Mouse (Mus musculus): ENCODE data around the gene Rps11. TPM values are rescaled to one million over a fixed set of nuclear protein-coding genes. Genes with fewer than 3 reads are reported as not detected.
A peak's percentile ranks its signal among the peaks of the same experiment; 100 is the strongest.

Rps11 gene
- polyA plus RNA-seq, 1 experiment from 2014 or later = 1,759 TPM

- H3K4me1 ChIP-seq (ENCODE audit: control insufficient read depth, insufficient read depth, low read length) = peaks cover 20% of the 10 kb centered on the region
- no peaks in the 10 kb centered on the region for H3K9me3 ChIP-seq (ENCODE audit: control insufficient read depth, low read length)
- no peak overlapping the region for H3K9ac ChIP-seq (ENCODE audit: low read length)
- peak overlapping the region; percentile 72 for H3K4me2 ChIP-seq (ENCODE audit: low read depth, severe bottlenecking)
- peaks cover 19% of the 10 kb centered on the region for H3K36me3 ChIP-seq (ENCODE audit: control insufficient read depth, insufficient read depth, low read length)
- peak overlapping the region; percentile 65 for H3K4me3 ChIP-seq (ENCODE audit: low read depth, low read length)
- no peak overlapping the region for H3K27ac ChIP-seq (replicated peaks; ENCODE audit: low read depth, low read length)
- DNase-seq (ENCODE audit: low spot score) (no peak), ATAC-seq (ENCODE audit: insufficient number of reproducible peaks, low FRiP score, low TSS enrichment, low read depth) (no peak)
- 82% methylated on average over 13 of the region's 13 CpGs for WGBS
- H3K27me3 ChIP-seq (ENCODE audit: control insufficient read depth, insufficient read depth, low read length) = no peaks in the 10 kb centered on the region
Observed at GRCm38 (mm10) chr7:45090251-45090977, 33.8 kb downstream of the Rps11 start.

- Histone ChIP-seq H3K4me2 (ENCODE audit: low read depth, severe bottlenecking) (no peak overlapping the region), H3K4me1 (ENCODE audit: control insufficient read depth, insufficient read depth, low read length) (peaks cover 13% of the 10 kb centered on the region), H3K9ac (ENCODE audit: low read length) (no peak overlapping the region), H3K4me3 (ENCODE audit: low read depth, low read length) (no peak overlapping the region), H3K9me3 (ENCODE audit: control insufficient read depth, low read length) (no peaks in the 10 kb centered on the region), H3K27ac (replicated peaks; ENCODE audit: low read depth, low read length) (no peak overlapping the region), H3K27me3 (ENCODE audit: control insufficient read depth, insufficient read depth, low read length) (no peaks in the 10 kb centered on the region), H3K36me3 (ENCODE audit: control insufficient read depth, insufficient read depth, low read length) (peaks cover 23% of the 10 kb centered on the region)
- DNase-seq (ENCODE audit: low spot score) = no peak
- 95% methylated on average over 17 of the region's 17 CpGs for WGBS
- ATAC-seq (ENCODE audit: insufficient number of reproducible peaks, low FRiP score, low TSS enrichment, low read depth) = no peak
Observed at GRCm38 (mm10) chr7:45088597-45088996, 35.6 kb downstream of the Rps11 start.

- no peak for ATAC-seq (ENCODE audit: insufficient number of reproducible peaks, low FRiP score, low TSS enrichment, low read depth)
- 81% methylated on average over 4 of the region's 4 CpGs for WGBS
- no peak for DNase-seq (ENCODE audit: low spot score)
- peaks cover 23% of the 10 kb centered on the region for H3K36me3 ChIP-seq (ENCODE audit: control insufficient read depth, insufficient read depth, low read length)
- no peak overlapping the region for H3K4me3 ChIP-seq (ENCODE audit: low read depth, low read length)
- no peaks in the 10 kb centered on the region for H3K27me3 ChIP-seq (ENCODE audit: control insufficient read depth, insufficient read depth, low read length)
- no peak overlapping the region for H3K9ac ChIP-seq (ENCODE audit: low read length)
- peaks cover 10% of the 10 kb centered on the region; the same call in 1 of the 2 replicates for H3K4me1 ChIP-seq (ENCODE audit: control insufficient read depth, insufficient read depth, low read length)
- H3K4me2 ChIP-seq (ENCODE audit: low read depth, severe bottlenecking) = no peak overlapping the region
- no peaks in the 10 kb centered on the region for H3K9me3 ChIP-seq (ENCODE audit: control insufficient read depth, low read length)
- no peak overlapping the region for H3K27ac ChIP-seq (replicated peaks; ENCODE audit: low read depth, low read length)
Observed at GRCm38 (mm10) chr7:45086084-45086483, 38.2 kb downstream of the Rps11 start.

GRCm38 (mm10) chr7:45083300-45083890 lies 40.8 kb downstream of the Rps11 start:
- H3K4me3 ChIP-seq (ENCODE audit: low read depth, low read length) = no peak overlapping the region

GRCm38 (mm10) chr7:45082401-45083299 lies 41.6 kb downstream of the Rps11 start:
- DNase-seq (ENCODE audit: low spot score) = no peak
- 0 out of 2 replicates have a peak, but pooled peaks cover 6% of the 10 kb centered on the region for H3K4me1 ChIP-seq (ENCODE audit: control insufficient read depth, insufficient read depth, low read length)
- peak overlapping the region; percentile 42; the same call in 1 of the 2 replicates for H3K27ac ChIP-seq (replicated peaks; ENCODE audit: low read depth, low read length)
- H3K9ac ChIP-seq (ENCODE audit: low read length) = peak overlapping the region; percentile 22
- no peak overlapping the region for H3K4me3 ChIP-seq (ENCODE audit: low read depth, low read length)
- H3K9me3 ChIP-seq (ENCODE audit: control insufficient read depth, low read length) = no peaks in the 10 kb centered on the region
- no peaks in the 10 kb centered on the region for H3K27me3 ChIP-seq (ENCODE audit: control insufficient read depth, insufficient read depth, low read length)
- WGBS = 74% methylated on average over 25 of the region's 25 CpGs
- no peak overlapping the region for H3K4me2 ChIP-seq (ENCODE audit: low read depth, severe bottlenecking)
- no peak for ATAC-seq (ENCODE audit: insufficient number of reproducible peaks, low FRiP score, low TSS enrichment, low read depth)
- H3K36me3 ChIP-seq (ENCODE audit: control insufficient read depth, insufficient read depth, low read length) = peaks cover 16% of the 10 kb centered on the region

More at GRCm38 (mm10) chr7:45083300-45083890, 40.8 kb downstream of the Rps11 start:
- ATAC-seq (ENCODE audit: insufficient number of reproducible peaks, low FRiP score, low TSS enrichment, low read depth) (no peak), DNase-seq (ENCODE audit: low spot score) (no peak)
- Histone ChIP-seq H3K36me3 (ENCODE audit: control insufficient read depth, insufficient read depth, low read length) (peaks cover 20% of the 10 kb centered on the region), H3K9ac (ENCODE audit: low read length) (no peak overlapping the region; the same call in 1 of the 2 replicates), H3K27me3 (ENCODE audit: control insufficient read depth, insufficient read depth, low read length) (no peaks in the 10 kb centered on the region), H3K9me3 (ENCODE audit: control insufficient read depth, low read length) (no peaks in the 10 kb centered on the region), H3K4me1 (ENCODE audit: control insufficient read depth, insufficient read depth, low read length) (0 out of 2 replicates have a peak, but pooled peaks cover 6% of the 10 kb centered on the region), H3K4me2 (ENCODE audit: low read depth, severe bottlenecking) (no peak overlapping the region), H3K27ac (replicated peaks; ENCODE audit: low read depth, low read length) (no peak overlapping the region)
- WGBS = 84% methylated on average over 22 of the region's 22 CpGs

- H3K36me3 ChIP-seq (ENCODE audit: control insufficient read depth, insufficient read depth, low read length) = peaks cover 7% of the 10 kb centered on the region; the same call in 1 of the 2 replicates
- no peak overlapping the region for H3K4me3 ChIP-seq (ENCODE audit: low read depth, low read length)
Observed at GRCm38 (mm10) chr7:45081016-45081415, 43.2 kb downstream of the Rps11 start.

GRCm38 (mm10) chr7:45079856-45080255 lies 44.4 kb downstream of the Rps11 start:
- Histone ChIP-seq H3K9ac (ENCODE audit: low read length) (no peak overlapping the region), H3K4me1 (ENCODE audit: control insufficient read depth, insufficient read depth, low read length) (0 out of 2 replicates have a peak, but pooled peaks cover 6% of the 10 kb centered on the region), H3K27me3 (ENCODE audit: control insufficient read depth, insufficient read depth, low read length) (no peaks in the 10 kb centered on the region), H3K27ac (replicated peaks; ENCODE audit: low read depth, low read length) (no peak overlapping the region), H3K4me2 (ENCODE audit: low read depth, severe bottlenecking) (no peak overlapping the region), H3K4me3 (ENCODE audit: low read depth, low read length) (no peak overlapping the region), H3K9me3 (ENCODE audit: control insufficient read depth, low read length) (no peaks in the 10 kb centered on the region), H3K36me3 (ENCODE audit: control insufficient read depth, insufficient read depth, low read length) (peaks cover 6% of the 10 kb centered on the region; the same call in 1 of the 2 replicates)
- peak; percentile 4; the same call in 1 of the 2 replicates for ATAC-seq (ENCODE audit: insufficient number of reproducible peaks, low FRiP score, low TSS enrichment, low read depth)
- peak; percentile 97 for DNase-seq (ENCODE audit: low spot score)
- 1% methylated on average over 10 of the region's 10 CpGs for WGBS

More at GRCm38 (mm10) chr7:45081016-45081415, 43.2 kb downstream of the Rps11 start:
- Histone ChIP-seq H3K9me3 (ENCODE audit: control insufficient read depth, low read length) (no peaks in the 10 kb centered on the region), H3K27me3 (ENCODE audit: control insufficient read depth, insufficient read depth, low read length) (no peaks in the 10 kb centered on the region), H3K9ac (ENCODE audit: low read length) (no peak overlapping the region), H3K4me2 (ENCODE audit: low read depth, severe bottlenecking) (no peak overlapping the region), H3K27ac (replicated peaks; ENCODE audit: low read depth, low read length) (no peak overlapping the region), H3K4me1 (ENCODE audit: control insufficient read depth, insufficient read depth, low read length) (0 out of 2 replicates have a peak, but pooled peaks cover 6% of the 10 kb centered on the region)
- ATAC-seq (ENCODE audit: insufficient number of reproducible peaks, low FRiP score, low TSS enrichment, low read depth) = no peak
- no peak for DNase-seq (ENCODE audit: low spot score)
- 53% methylated on average over 5 of the region's 5 CpGs for WGBS

GRCm38 (mm10) chr7:45078513-45078912 lies 45.7 kb downstream of the Rps11 start:
- Histone ChIP-seq H3K27ac (replicated peaks; ENCODE audit: low read depth, low read length) (no peak overlapping the region), H3K9ac (ENCODE audit: low read length) (no peak overlapping the region), H3K4me1 (ENCODE audit: control insufficient read depth, insufficient read depth, low read length) (0 out of 2 replicates have a peak, but pooled peaks cover 6% of the 10 kb centered on the region), H3K9me3 (ENCODE audit: control insufficient read depth, low read length) (no peaks in the 10 kb centered on the region), H3K36me3 (ENCODE audit: control insufficient read depth, insufficient read depth, low read length) (peaks cover 2% of the 10 kb centered on the region; the same call in 1 of the 2 replicates), H3K27me3 (ENCODE audit: control insufficient read depth, insufficient read depth, low read length) (no peaks in the 10 kb centered on the region), H3K4me2 (ENCODE audit: low read depth, severe bottlenecking) (no peak overlapping the region), H3K4me3 (ENCODE audit: low read depth, low read length) (no peak overlapping the region)
- DNase-seq (ENCODE audit: low spot score) = peak; percentile 84
- ATAC-seq (ENCODE audit: insufficient number of reproducible peaks, low FRiP score, low TSS enrichment, low read depth) = no peak
- 42% methylated on average over 9 of the region's 9 CpGs for WGBS
